Mouse (Mus musculus) adrenal gland, adult (tissue): ENCODE results near the gene Elac2.
A peak's percentile ranks its signal among the peaks of the same experiment; 100 is the strongest.

ENCODE experiments used
- DNase-seq, 2 experiments: peaks; one replicate each; pipeline ENCODE4 v3.0.0; 2022 to 2023; ENCODE audit warnings: low spot score in 1 of 2; ENCODE audit not compliant: inconsistent age in 2 of 2

Elac2 gene

DNA sequence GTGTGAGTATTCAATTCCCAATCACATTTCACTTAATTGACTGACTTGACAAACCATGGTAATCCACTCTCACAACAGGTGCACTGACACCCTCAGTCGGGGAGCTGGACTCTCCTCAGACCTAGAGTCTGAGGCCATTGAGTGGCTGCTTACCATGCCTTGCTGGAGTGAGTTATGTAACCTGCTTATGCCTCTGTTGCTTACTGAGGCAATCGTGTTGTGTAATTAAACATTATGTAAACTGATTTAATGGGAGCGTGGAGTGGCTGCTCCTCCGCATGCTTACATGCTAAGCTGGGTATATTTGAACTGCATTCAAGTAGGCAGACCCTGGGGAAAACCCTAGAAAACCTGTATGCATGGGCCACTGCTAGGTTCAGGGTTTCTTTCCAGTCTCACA is 41.9 kb downstream of the Elac2 start:
- DNase-seq: peak in 1 of 2 experiments; percentile 28

DNA sequence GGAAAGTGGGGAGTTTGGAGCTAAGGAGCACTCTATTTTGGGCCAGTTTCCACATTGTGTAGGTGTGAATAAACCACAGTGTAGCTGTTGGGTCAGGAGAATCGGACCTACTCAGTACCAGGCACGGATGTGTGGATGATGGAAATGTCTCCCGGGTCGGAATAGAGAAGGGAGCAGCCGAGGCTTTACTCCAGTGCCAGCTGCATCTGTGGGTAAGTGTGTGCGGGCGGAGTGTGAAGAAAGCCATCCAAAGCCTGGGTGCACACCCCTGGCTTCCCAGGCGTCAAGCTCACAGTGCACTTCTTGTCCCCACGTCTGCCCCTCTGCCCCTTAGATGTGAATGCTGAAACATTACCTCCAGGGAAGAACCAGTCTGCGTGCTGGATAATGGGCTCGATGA is 43.9 kb downstream of the Elac2 start:
- DNase-seq: no peak

DNA sequence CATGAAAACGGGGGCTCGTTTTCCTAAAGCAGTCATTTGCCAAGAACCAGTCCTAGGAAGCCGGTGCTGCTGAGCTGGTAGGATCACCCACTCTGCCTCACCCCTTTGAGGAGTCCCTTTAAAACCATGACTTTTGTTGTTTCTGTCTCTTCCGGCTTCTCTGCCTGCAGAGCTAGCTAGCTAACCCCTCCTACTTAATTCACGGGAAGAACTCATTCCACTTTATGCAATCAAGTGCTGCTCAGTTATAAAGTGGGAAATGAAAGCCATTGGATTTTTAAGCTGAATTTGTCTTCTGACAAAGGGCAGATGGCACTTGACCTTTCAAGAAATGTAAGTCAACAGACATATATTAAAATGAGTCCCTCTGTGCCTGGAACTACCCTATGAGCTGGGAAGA is 49.2 kb downstream of the Elac2 start:
- no peak for DNase-seq

DNA sequence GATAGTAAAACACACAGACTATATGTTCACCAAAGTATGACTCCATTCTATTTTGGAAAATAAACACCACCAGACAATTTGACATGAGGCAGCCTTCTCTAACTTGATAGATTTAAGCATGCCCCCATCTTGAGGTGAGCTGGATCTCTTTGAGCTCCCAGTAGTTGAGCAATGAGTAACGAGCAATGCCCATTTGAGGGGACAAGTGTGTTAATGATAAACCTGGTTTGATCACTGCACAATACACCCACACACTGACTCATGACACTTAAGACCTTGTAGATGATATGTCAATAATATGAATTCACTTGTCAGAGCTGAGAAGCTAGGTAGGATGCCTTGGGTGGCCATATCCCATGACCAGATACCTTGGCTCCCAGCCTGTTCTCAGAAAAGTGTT is 51.4 kb downstream of the Elac2 start:
- no peak for DNase-seq

DNA sequence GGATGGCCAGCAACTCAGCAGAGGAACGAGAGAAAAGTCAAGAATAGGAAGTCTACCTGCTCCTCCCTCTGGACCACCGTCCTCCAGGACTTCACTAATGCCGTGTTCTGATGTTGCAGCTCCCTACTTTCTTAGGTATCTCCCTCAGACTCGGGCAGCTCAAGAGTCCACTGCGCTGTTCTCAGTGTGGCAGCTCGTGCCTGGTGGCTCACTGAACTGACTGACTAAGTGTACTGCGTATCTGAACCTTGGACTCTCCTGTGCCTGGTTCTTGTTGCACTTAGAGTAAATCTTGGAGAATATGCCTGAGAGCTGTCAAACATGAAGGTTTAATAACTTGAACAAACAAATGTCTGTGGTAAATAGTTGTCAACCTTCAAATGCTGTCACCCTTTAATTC is 53.4 kb downstream of the Elac2 start:
- DNase-seq: no peak

DNA sequence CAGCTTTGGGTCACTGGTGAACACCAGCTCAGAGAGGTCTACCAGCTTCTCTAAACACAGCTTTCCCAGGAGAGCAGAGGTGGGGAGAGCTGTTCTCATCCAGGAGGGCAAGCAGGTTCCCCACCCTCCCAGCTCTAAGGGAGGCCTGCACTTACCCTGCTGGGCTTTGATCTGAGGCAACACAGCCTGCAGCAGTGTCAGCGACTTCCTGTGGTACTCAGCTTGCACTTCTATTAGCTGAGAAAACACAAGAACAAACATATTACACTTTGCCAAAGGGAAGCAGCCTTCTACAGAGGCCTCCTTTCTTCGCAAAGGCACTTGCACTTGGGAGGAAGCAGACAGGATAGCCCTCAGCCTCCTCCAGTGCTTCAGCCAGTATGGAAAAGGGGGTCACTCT is 60.2 kb downstream of the Elac2 start:
- DNase-seq: no peak

DNA sequence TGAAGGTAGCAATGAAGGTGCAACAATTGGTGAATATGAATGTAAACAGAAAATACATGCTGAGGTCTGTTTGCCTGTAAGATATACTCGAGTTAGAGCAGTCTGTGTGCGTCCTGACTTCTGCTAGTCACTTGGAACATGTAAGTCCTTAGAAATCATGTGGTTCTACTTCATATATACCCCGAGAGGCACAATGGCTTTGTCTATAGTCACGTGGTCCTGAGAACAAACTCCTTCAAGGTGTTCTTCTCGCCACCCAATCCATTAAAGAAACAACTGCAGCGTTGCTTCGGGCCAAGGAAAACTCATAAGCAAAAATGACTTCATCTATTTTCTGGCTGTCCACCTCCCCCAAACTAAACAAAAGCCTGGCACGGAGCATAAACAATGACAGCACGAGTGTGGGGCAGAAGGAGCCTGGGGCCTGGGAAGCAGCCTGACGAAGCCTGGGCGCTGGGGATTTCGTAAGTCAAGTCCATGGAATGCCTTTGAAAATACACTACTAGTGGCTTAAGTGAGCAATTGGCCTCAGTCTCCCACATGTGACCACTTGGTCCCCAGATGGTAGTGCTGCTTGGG is 60.8 kb downstream of the Elac2 start:
- no peak for DNase-seq

DNA sequence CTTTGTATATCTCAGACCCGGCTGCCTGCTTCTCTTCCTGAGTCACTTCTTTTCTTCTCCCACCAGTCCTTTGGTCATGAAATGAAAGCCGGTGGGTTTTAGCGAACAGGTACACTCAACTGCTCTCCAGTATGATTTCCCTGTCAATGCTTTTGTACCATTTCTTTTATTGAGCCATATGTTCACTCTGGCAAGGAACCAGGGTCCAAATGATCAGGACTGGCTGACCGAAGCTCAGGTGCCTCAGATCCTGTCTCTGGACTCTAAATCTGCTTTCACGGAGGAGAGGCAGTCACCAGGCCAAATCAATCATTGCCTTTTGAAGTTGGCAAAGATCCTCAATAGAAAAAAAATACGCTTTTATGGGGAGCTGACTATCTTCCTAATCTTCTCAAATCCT is 61.7 kb downstream of the Elac2 start:
- DNase-seq: no peak

DNA sequence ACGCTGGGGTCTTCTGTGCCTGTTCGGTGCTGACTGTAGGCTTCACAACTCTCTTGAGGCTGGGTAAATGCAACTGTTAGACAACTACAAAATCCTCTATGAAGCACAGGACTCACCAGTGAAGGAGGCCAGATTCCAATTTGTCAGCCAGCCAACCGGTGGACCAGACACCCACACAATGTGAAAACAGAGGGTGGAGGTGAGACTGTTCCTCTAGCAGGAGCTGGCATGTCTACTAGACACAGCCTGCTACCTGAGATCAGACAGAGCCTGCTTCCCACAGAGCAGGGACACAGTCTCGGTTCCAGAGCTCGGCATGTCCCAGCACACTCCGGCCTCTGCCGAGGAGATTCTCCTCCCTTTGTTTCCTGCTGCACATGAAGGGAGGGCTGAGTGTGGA is 70.3 kb downstream of the Elac2 start:
- DNase-seq: no peak

DNA sequence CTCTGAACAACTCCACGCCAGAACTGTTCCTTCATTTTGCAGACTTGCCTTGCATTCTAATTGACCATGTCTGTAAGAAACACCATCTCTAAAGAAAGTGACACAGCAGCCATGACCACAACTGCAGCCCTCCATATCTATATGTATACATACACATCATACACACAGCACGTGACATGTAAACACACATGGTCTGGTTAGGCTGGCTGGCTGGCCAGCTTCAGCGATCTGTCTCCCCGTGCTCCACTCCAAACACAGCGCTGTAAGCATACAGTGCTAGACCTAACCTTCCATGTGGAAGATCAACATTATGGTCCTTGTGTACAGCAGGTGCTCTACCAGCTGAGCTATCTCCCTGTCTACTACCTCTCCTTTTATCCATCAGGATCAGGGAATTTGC is 72.0 kb downstream of the Elac2 start:
- no peak for DNase-seq
